Mouse (Mus musculus) MEL (cell line): Measurements from ENCODE around the gene Mpp6. TPM values are rescaled to one million over a fixed set of nuclear protein-coding genes. Genes with fewer than 3 reads are reported as not detected.
A peak's percentile ranks its signal among the peaks of the same experiment; 100 is the strongest.

Experiments used
- DNase-seq: peaks from one replicate; pipeline ENCODE4 v3.0.0; 2011; ENCODE audit warnings: low read depth, low spot score
- H3K27ac ChIP-seq: 2 replicates; pipeline ENCODE4 v1.5.1; 2012; ENCODE audit warnings: low read depth, mild to moderate bottlenecking, control low read depth, low read length, moderate library complexity; ENCODE audit not compliant: control insufficient read depth
- H3K27me3 ChIP-seq, 2 experiments: fragments of 150-350 bp in 1 of 2; sonication (generic) in 1 of 2; 2 replicates each; pipeline ENCODE4 v1.6.1; 2012; ENCODE audit warnings: low read length in 2 of 2, mild to moderate bottlenecking in 2 of 2, improper control_type of control experiment in 1 of 2, moderate library complexity in 1 of 2; ENCODE audit not compliant: insufficient read depth in 2 of 2, control insufficient read depth in 1 of 2
- H3K36me3 ChIP-seq, 2 experiments: 2 replicates each; pipeline ENCODE4 v1.6.1; 2012 to 2014; ENCODE audit warnings: low read length in 2 of 2, improper control_type of control experiment in 1 of 2, inconsistent platforms in 1 of 2, mild to moderate bottlenecking in 1 of 2; ENCODE audit not compliant: insufficient read depth in 2 of 2, control insufficient read depth in 1 of 2
- H3K4me1 ChIP-seq, 2 experiments: fragments of 150-350 bp in 1 of 2; sonication (generic) in 1 of 2; 2 replicates each; pipeline ENCODE4 v1.6.1; 2012; ENCODE audit warnings: low read length in 2 of 2, improper control_type of control experiment in 1 of 2, mild to moderate bottlenecking in 1 of 2; ENCODE audit not compliant: insufficient read depth in 2 of 2, control insufficient read depth in 1 of 2
- H3K4me3 ChIP-seq, 2 experiments: fragments of 150-350 bp in 1 of 2; sonication (generic) in 1 of 2; 2 replicates each; pipeline ENCODE4 v1.5.1; 2012; ENCODE audit warnings: low read depth in 2 of 2, low read length in 2 of 2, mild to moderate bottlenecking in 2 of 2, moderate library complexity in 2 of 2, control low read depth in 1 of 2, improper control_type of control experiment in 1 of 2; ENCODE audit not compliant: control insufficient read depth in 1 of 2, insufficient read depth in 1 of 2
- H3K79me2 ChIP-seq: 2 replicates; pipeline ENCODE4 v1.6.1; 2012; ENCODE audit warnings: mild to moderate bottlenecking, low read length, moderate library complexity; ENCODE audit not compliant: control insufficient read depth, poor library complexity, insufficient read depth
- H3K9ac ChIP-seq: 2 replicates; pipeline ENCODE4 v1.6.1; 2012; ENCODE audit warnings: low read depth, mild to moderate bottlenecking, control low read depth, low read length, moderate library complexity; ENCODE audit not compliant: control insufficient read depth, poor library complexity, severe bottlenecking
- H3K9me3 ChIP-seq: fragments of 150-350 bp; sonication (generic); replicated peaks from 2 replicates; pipeline ENCODE4 v1.6.1; 2012; ENCODE audit warnings: mild to moderate bottlenecking, low read length, improper control_type of control experiment, moderate library complexity; ENCODE audit not compliant: insufficient read depth
- CHD2 ChIP-seq: IDR thresholded peaks from 2 replicates; pipeline ENCODE4 v1.6.1; 2011; ENCODE audit warnings: low read length, improper control_type of control experiment
- CTCF ChIP-seq, 3 experiments: IDR thresholded peaks in 2 of 3; conservative IDR thresholded peaks in 1 of 3; 2 replicates each; pipeline ENCODE4 v1.5.1; 2011 to 2012; ENCODE audit warnings: low read length in 3 of 3, low read depth in 2 of 3, mild to moderate bottlenecking in 2 of 3, improper control_type of control experiment in 1 of 3, inconsistent platforms in 1 of 3, mixed read lengths in 1 of 3, moderate library complexity in 1 of 3; ENCODE audit not compliant: control insufficient read depth in 1 of 3, insufficient read depth in 1 of 3, poor library complexity in 1 of 3, severe bottlenecking in 1 of 3
- EP300 ChIP-seq, 2 experiments: IDR thresholded peaks; 2 replicates each; pipeline ENCODE4 v1.6.1; 2011; ENCODE audit warnings: improper control_type of control experiment in 2 of 2, low read length in 2 of 2, low read depth in 1 of 2, mild to moderate bottlenecking in 1 of 2
- ETS1 ChIP-seq: IDR thresholded peaks from 2 replicates; pipeline ENCODE4 v1.6.1; 2012; ENCODE audit warnings: low read depth, mild to moderate bottlenecking, inconsistent platforms, low read length, improper control_type of control experiment, moderate library complexity
- GABPA ChIP-seq: IDR thresholded peaks from 2 replicates; pipeline ENCODE4 v1.6.1; 2012; ENCODE audit warnings: low read depth, mild to moderate bottlenecking, inconsistent platforms, low read length, improper control_type of control experiment, moderate library complexity
- GATA1 ChIP-seq: IDR thresholded peaks from 2 replicates; pipeline ENCODE4 v1.6.1; 2011; ENCODE audit warnings: low read depth, low read length, improper control_type of control experiment
- HCFC1 ChIP-seq: IDR thresholded peaks from 2 replicates; pipeline ENCODE4 v1.6.1; 2012; ENCODE audit warnings: low read depth, mild to moderate bottlenecking, inconsistent platforms, low read length, improper control_type of control experiment, moderate library complexity
- JUND ChIP-seq: IDR thresholded peaks from 2 replicates; pipeline ENCODE4 v1.6.1; 2011; ENCODE audit warnings: low read depth, mild to moderate bottlenecking, improper control_type of control experiment, low read length
- MAX ChIP-seq: IDR thresholded peaks from 2 replicates; pipeline ENCODE4 v1.6.1; 2011; ENCODE audit warnings: low read length, improper control_type of control experiment
- MEF2A ChIP-seq: IDR thresholded peaks from 2 replicates; pipeline ENCODE4 v1.6.1; 2014; ENCODE audit warnings: low read depth, mild to moderate bottlenecking, inconsistent platforms, low read length, improper control_type of control experiment; ENCODE audit not compliant: poor library complexity, insufficient replicate concordance, severe bottlenecking; ENCODE audit errors: extremely low read depth
- MYB ChIP-seq: IDR thresholded peaks from 2 replicates; pipeline ENCODE4 v1.6.1; 2011; ENCODE audit warnings: mild to moderate bottlenecking, low read depth, low read length, improper control_type of control experiment
- POLR2A ChIP-seq, 2 experiments: IDR thresholded peaks; 2 replicates each; pipeline ENCODE4 v1.6.1; 2011 to 2012; ENCODE audit warnings: low read length in 2 of 2, mild to moderate bottlenecking in 2 of 2, control low read depth in 1 of 2, improper control_type of control experiment in 1 of 2, low read depth in 1 of 2, moderate library complexity in 1 of 2; ENCODE audit not compliant: control insufficient read depth in 1 of 2, insufficient read depth in 1 of 2, poor library complexity in 1 of 2
- POLR2AphosphoS2 ChIP-seq: IDR thresholded peaks from 2 replicates; pipeline ENCODE4 v1.6.1; 2011; ENCODE audit warnings: low read length, improper control_type of control experiment
- RAD21 ChIP-seq: IDR thresholded peaks from 2 replicates; pipeline ENCODE4 v1.6.1; 2011; ENCODE audit warnings: mild to moderate bottlenecking, low read depth, low read length, improper control_type of control experiment
- RCOR1 ChIP-seq: IDR thresholded peaks from 2 replicates; pipeline ENCODE4 v1.6.1; 2012; ENCODE audit warnings: low read depth, mild to moderate bottlenecking, inconsistent platforms, low read length, improper control_type of control experiment
- SIN3A ChIP-seq: IDR thresholded peaks from 2 replicates; pipeline ENCODE4 v1.6.1; 2012; ENCODE audit warnings: low read length, improper control_type of control experiment, inconsistent platforms
- TCF12 ChIP-seq: IDR thresholded peaks from 2 replicates; pipeline ENCODE4 v1.6.1; 2014; ENCODE audit warnings: low read depth, mild to moderate bottlenecking, inconsistent platforms, low read length, improper control_type of control experiment, moderate library complexity
- USF1 ChIP-seq: IDR thresholded peaks from 2 replicates; pipeline ENCODE4 v1.6.1; 2014; ENCODE audit warnings: low read depth, mild to moderate bottlenecking, inconsistent platforms, low read length, improper control_type of control experiment, moderate library complexity
- USF2 ChIP-seq, 2 experiments: IDR thresholded peaks; 2 replicates each; pipeline ENCODE4 v1.6.1; 2011 to 2012; ENCODE audit warnings: improper control_type of control experiment in 2 of 2, low read length in 2 of 2, borderline replicate concordance in 1 of 2, inconsistent platforms in 1 of 2, low read depth in 1 of 2, mild to moderate bottlenecking in 1 of 2; ENCODE audit not compliant: insufficient read depth in 1 of 2
- ZC3H11A ChIP-seq: IDR thresholded peaks from 2 replicates; pipeline ENCODE4 v1.6.1; 2012; ENCODE audit warnings: low read depth, mild to moderate bottlenecking, inconsistent platforms, low read length, improper control_type of control experiment
- ZMIZ1 ChIP-seq: IDR thresholded peaks from 2 replicates; pipeline ENCODE4 v1.6.1; 2012; ENCODE audit warnings: low read depth, mild to moderate bottlenecking, inconsistent platforms, low read length, improper control_type of control experiment, moderate library complexity
- polyA plus RNA-seq, 2 experiments: library from polyadenylated mRNA; stranded (reverse) in 1 of 2; unstranded in 1 of 2; fragments of >175 nt in 1 of 2; fragments of >200 nt in 1 of 2; gene quantifications; 2 replicates each; pipeline versions ENCODE4 v1.2.1 to v1.2.4; 2012; ENCODE audit warnings: low replicate concordance in 2 of 2, low read depth in 1 of 2; ENCODE audit not compliant: insufficient read length in 2 of 2, insufficient read depth in 1 of 2, missing spikeins in 1 of 2
- total RNA-seq: library from RNA; depleted of rRNA; stranded (reverse); fragments of 300-350 nt; gene quantifications from 2 replicates; pipeline ENCODE4 v1.2.3, GENCODE M21; 2012

The Mpp6 gene
- total and polyA plus RNA-seq, 3 experiments, result 68.1 to 74.8 TPM; not detected in 1

DNA sequence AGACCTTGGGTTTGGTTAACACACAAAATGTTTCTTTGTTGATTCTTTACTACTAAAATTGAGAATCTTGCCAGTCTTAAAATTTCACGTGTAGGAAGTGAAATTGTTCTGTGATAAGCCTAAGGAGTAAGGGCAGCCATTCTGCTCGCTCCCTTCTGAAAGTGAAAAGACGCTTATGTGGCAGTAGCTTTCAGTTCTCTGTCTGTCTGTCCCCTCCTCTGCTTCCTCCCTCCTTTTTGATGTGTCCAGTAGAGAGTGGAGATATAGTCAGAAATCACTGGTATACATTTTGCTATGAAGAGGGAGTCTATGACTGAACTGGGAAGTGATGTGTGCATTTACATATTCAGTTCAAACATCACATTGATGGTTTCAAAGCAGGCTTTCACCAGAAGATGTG, 82.8 kb downstream of the Mpp6 start:
- H3K9me3 ChIP-seq, result no peaks in the 10 kb centered on the region
- H3K27me3 ChIP-seq, result no peaks in the 10 kb centered on the region
- no peak overlapping the region for H3K4me3 ChIP-seq
- no peak overlapping the region for H3K27ac ChIP-seq
- H3K36me3 ChIP-seq, result peaks cover 2 to 10% of the 10 kb centered on the region in 2 experiments; a peak in 3 of 4 replicates
- TF ChIP-seq ZMIZ1, result no peak
- TF ChIP-seq MYB, result no peak
- TF ChIP-seq USF1, result no peak
- no peak for TF ChIP-seq RCOR1
- no peaks in the 10 kb centered on the region for H3K79me2 ChIP-seq
- no peaks in the 10 kb centered on the region for H3K4me1 ChIP-seq
- no peak for DNase-seq
- no peak overlapping the region for H3K9ac ChIP-seq

DNA sequence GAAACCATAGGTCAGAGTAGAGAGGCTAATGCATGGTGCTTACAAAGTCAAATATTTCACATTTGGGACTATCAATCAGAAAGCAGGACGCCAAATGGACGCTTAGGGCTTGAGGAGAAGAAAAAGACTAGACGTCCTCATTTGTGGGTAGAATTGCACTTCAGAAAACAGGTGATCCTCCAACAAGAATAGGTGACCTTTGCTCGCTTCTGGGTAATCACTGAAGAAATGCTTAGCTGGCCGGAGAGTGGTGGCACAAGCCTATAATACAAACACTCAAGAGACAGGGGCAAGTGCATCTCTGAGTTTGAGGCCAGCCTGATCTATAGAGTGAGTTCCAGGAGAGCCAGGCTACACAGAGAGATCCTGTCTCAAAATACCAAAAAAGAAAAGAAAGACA, 83.8 kb downstream of the Mpp6 start:
- H3K36me3 ChIP-seq, result peaks cover 0 to 13% of the 10 kb centered on the region in 2 experiments; a peak in 3 of 4 replicates

DNA sequence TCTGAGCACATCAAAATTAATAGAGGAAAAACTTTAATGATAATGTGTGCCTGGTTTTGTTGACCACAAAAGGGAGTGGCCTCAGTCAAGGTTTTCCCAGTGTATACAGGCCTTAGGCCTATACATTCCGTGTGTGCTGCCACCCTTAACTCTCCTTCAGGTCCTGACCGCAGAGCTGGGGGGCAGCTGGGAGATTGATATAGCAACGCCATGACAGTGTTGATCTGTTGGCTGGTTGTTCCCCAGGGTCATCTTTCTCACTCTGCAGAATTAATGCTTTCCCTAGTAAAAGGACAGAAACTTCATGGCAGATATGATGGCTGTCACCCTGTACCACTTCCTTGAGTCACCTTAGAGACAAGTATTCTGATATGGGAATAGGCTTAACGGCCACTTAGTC, 94.3 kb downstream of the Mpp6 start:
- DNase-seq, result no peak
- H3K36me3 ChIP-seq, result peaks cover 1 to 7% of the 10 kb centered on the region in 2 experiments; a peak in 3 of 4 replicates
- H3K79me2 ChIP-seq, result no peaks in the 10 kb centered on the region
- H3K4me1 ChIP-seq, result peaks cover 0 to 3% of the 10 kb centered on the region in 2 experiments; a peak in 3 of 4 replicates
- no peaks in the 10 kb centered on the region for H3K27me3 ChIP-seq
- no peak overlapping the region for H3K9ac ChIP-seq
- no peaks in the 10 kb centered on the region for H3K9me3 ChIP-seq
- H3K4me3 ChIP-seq, result no peak overlapping the region
- H3K27ac ChIP-seq, result no peak overlapping the region
- TF ChIP-seq CTCF (IDR thresholded peaks at IDR 0.05 in 2 of 3, conservative IDR thresholded peaks at IDR 0.05 in 1 of 3; ENCODE audit: control insufficient read depth in 1 of 3, insufficient read depth in 1 of 3, low read depth in 2 of 3, low read length in 3 of 3, poor library complexity in 1 of 3, severe bottlenecking in 1 of 3), result no peak
- 0 out of 2 replicates have a peak, but pooled peaks have one; percentile 43 for TF ChIP-seq GATA1
- TF ChIP-seq, all 39 proteins: peak for 1

More for the DNA sequence above, 83.8 kb downstream of the Mpp6 start:
- H3K9me3 ChIP-seq, result no peaks in the 10 kb centered on the region
- no peak overlapping the region for H3K9ac ChIP-seq
- H3K79me2 ChIP-seq, result no peaks in the 10 kb centered on the region
- H3K27me3 ChIP-seq, result no peaks in the 10 kb centered on the region
- H3K27ac ChIP-seq, result no peak overlapping the region
- no peak for TF ChIP-seq MYB
- no peak for TF ChIP-seq SIN3A
- TF ChIP-seq ZC3H11A, result no peak
- TF ChIP-seq, all 39 proteins: peak for 0
- H3K4me1 ChIP-seq, result no peaks in the 10 kb centered on the region
- no peak overlapping the region for H3K4me3 ChIP-seq
- DNase-seq, result no peak

DNA sequence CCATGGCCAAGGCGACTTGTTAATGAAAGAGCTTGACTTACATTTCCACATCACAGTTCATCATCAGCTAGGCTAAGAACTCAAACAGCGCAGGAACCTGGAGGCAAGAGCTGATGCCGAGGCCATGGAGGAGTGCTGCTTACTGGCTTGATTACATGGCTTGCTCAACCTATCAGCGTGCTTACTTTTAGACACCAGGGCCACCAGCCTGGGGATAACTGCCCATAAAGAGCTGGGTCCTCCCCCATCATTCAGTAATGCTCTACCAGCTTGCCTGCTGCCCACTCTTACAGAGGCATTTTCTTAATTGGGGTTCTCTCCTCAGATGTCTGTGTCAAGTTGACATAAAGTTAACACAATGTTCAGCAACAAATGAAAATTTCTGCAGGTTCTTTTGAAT, 95.1 kb downstream of the Mpp6 start:
- Histone ChIP-seq H3K36me3 (peaks cover 1 to 7% of the 10 kb centered on the region in 2 experiments; a peak in 2 of 4 replicates), H3K4me1 (peaks cover 0 to 3% of the 10 kb centered on the region in 2 experiments; a peak in 3 of 4 replicates), H3K9me3 (no peaks in the 10 kb centered on the region), H3K9ac (no peak overlapping the region), H3K27me3 (no peaks in the 10 kb centered on the region), H3K4me3 (no peak overlapping the region), H3K79me2 (no peaks in the 10 kb centered on the region), H3K27ac (no peak overlapping the region)
- DNase-seq, result no peak
- TF ChIP-seq USF2 (IDR thresholded peaks at IDR 0.05; ENCODE audit: borderline replicate concordance in 1 of 2, insufficient read depth in 1 of 2, low read depth in 1 of 2, low read length in 2 of 2) (no peak), ZC3H11A (no peak), JUND (no peak), POLR2AphosphoS2 (no peak), GATA1 (no peak), MEF2A (no peak), MAX (no peak), ETS1 (no peak), TCF12 (no peak), HCFC1 (no peak), GABPA (no peak), POLR2A (IDR thresholded peaks at IDR 0.05; ENCODE audit: control insufficient read depth in 1 of 2, insufficient read depth in 1 of 2, low read depth in 1 of 2, low read length in 2 of 2, poor library complexity in 1 of 2) (no peak), RAD21 (no peak), EP300 (IDR thresholded peaks at IDR 0.05; ENCODE audit: low read depth in 1 of 2, low read length in 2 of 2) (no peak), CHD2 (no peak)
